Mouse (Mus musculus) spleen, embryonic (tissue): ENCODE measurements at regions not wholly inside any gene's neighbourhood (a gene's known extent, or its start where the extent isn't known, plus 50 kb on each side); places are given as distances from the start of the nearest gene placed in this dataset.

Experiments
- CTCF ChIA-PET: fragments of 350-600 bp; sonication (Branson Sonifier 250); formaldehyde crosslinking; loops from one replicate; lab custom pipeline; 2022; lab: Charles Lee

DNA sequence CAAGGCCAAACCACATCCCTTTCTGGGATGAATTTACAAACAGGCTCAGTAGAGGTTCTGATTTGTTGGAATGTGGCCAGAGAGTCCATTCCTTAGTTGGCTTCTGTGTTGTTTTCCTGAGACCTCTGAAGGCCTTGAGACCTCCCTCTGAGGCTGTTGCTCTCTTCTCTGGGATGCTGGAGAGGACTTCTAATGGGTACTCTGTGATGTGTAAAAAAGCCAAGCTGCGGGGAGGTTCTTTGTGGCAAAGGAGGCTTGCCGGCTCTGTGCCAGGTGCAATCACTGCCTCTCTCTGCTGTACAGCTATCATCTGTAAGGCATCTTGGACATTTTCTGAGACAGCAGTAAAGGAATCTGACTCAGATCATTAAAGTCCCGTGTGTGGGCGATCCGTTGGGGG lies 192.3 kb downstream of the Gm5447 start:
- CTCF ChIA-PET, result interaction anchor here (0.9 kb wide), 1 partner anchor 24 kb away, joined by 3 read pairs; no protein-coding TSS in a partner anchor

DNA sequence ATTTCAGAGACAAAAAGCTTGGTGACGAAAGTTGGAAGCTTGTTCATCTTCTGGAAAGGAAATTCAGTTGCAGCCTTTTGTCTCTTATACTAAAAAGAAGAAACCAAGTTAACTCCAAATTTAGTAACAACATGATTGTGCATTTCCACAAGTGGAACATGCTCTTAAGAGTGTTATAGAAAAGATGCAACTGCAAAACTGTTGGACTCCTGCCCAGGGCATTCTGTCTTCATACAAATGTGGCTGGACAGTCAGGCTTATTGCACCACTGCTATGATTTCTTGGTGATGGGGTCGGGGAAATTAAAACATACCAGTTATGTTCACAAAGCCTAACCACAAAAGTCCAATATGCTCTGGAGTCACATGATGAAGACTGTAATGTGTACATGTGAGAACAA lies 194.8 kb downstream of the Gm5447 start:
- CTCF ChIA-PET, result no interaction called here

DNA sequence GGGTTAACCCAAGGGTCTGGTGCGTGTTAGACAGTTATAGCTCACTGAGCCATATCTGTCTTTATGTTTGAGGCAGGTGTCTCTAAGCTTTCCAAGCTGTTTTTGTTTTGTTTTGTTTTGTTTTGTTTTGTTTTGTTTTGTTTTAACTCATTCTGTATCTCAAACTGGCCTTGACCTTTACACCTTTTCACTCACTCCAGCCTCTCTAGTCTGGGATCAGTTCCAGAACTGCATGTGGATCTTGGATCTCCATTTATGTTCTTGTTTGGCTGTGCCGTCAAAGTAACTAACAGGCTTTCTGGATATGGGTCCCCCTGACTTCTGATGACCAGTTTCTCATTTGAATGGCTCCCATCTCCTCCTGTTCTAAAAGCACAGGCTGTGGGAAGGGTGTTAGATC lies 197.7 kb downstream of the Gm5447 start:
- CTCF ChIA-PET, result no interaction called here

DNA sequence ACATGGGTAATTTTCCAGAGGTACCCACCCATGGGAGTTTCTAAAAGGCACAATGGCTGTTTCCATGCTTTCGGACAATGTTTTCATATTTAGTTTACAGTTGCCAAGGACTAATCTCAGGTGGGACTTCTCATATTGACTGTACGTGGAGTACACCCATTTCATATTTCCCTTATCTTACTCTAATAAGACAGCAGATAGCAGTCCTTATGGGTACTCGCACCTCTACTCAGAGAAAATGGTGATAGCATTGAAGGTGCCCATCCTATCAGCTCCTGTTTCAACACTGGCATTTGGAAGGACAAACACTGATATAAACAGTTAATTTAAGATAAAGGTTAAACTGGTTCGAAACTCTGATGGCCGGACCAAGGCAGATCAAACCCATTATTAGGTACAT lies 198.6 kb downstream of the Gm5447 start:
- CTCF ChIA-PET, result no interaction called here

DNA sequence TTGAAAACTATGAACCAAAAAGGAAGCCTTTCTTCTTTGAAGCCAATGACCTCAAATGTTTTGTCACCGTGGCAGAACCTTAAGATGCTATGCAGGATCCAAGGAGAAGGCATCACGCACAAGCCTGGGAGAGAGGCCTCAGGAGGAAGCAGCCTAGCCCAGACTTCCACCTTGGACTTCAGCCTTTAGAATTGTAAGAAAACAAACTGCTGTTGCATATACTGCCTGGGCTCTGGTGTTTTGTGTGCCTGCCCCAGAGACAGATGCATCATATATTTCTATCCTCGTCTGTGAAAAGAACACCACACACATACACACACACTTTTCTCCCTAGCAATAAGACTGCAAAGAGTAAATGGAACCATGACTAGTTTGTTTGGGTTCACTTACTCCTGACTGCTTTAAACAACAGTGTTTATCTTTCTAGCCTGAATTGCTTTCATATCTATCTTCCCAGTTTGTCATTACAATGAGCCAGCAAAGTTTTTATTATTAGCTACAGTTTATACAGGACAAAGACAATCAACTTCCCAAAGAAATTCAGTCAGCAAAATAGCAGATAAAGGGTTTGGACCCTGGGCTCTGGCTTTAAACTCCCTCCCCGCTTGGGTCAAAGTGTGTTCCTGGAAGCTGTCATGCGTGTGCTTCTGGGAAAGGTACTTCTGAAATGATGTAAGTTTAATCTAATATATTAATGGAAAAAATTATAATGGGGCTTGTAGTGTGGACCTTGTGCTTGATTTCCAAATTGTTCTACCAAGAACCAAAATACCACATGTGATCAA lies 204.2 kb downstream of the Gm5447 start:
- CTCF ChIA-PET, result no interaction called here

DNA sequence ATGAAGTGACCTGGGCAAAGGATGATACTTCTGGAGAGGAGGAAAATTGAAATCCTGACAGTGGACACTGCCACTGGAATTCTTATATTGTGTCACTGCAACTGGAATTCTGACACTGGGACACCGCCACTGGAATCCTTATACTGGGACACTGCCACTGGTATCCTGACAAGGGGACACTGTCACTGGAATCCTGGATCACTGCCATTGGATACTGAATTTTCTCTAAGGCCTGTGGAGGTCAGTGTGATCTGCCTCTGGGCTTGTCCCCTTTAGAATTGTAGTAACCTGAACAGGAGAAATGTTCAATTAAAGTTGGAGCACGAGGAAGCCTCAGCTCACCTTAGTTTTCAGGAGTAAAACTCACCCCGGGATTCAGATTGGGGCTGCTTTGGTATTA lies 205.0 kb downstream of the Gm5447 start:
- CTCF ChIA-PET, result no interaction called here

DNA sequence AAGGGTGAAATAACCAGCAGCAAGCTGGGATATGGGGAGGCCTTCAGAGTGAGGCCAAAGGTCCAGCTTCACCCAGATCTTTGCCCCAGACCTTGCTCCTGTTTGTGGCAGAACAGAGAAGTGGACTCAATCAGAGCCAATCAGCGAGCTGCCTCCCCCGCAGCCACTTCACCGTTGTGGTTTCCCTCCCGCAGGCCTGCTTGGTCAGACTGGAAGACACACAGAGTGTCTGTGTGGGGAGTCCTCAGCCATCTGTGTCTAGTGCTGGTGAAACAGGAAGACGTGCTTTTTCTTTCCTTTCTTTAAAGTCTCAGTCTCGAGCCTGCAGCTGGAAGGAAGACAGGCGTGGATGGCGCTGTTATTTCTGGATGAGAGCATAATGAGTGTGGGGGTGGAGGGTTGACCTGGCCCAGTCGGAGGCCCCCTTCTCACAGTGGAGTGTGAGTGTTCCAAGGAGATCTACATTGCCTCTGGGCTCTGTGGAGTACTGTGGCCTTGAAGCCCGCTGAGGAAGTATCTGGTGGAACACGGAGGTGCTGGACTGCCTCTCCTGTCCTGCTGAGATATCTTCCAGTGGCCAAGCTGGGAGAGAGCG lies 205.5 kb downstream of the Gm5447 start:
- CTCF ChIA-PET, result no interaction called here

DNA sequence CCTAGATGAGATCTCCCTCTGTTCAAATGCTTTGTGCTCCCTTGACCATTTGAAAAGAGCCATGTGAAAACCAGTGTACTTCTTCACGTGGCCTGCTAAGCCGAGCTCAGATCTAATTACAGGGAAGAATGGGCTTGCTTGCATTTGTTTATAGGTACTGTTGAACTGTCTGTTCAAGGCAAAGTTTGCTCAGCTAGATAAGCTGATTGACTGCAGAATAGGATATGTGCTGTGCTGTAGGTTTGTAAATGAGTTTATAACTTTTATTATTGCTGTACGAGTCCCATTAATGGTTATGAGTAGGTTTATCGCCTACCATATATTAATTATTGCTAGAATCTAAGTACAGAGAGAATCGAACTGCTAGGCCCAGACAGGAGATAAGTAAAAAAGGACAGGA lies 207.5 kb downstream of the Gm5447 start:
- CTCF ChIA-PET, result no interaction called here

DNA sequence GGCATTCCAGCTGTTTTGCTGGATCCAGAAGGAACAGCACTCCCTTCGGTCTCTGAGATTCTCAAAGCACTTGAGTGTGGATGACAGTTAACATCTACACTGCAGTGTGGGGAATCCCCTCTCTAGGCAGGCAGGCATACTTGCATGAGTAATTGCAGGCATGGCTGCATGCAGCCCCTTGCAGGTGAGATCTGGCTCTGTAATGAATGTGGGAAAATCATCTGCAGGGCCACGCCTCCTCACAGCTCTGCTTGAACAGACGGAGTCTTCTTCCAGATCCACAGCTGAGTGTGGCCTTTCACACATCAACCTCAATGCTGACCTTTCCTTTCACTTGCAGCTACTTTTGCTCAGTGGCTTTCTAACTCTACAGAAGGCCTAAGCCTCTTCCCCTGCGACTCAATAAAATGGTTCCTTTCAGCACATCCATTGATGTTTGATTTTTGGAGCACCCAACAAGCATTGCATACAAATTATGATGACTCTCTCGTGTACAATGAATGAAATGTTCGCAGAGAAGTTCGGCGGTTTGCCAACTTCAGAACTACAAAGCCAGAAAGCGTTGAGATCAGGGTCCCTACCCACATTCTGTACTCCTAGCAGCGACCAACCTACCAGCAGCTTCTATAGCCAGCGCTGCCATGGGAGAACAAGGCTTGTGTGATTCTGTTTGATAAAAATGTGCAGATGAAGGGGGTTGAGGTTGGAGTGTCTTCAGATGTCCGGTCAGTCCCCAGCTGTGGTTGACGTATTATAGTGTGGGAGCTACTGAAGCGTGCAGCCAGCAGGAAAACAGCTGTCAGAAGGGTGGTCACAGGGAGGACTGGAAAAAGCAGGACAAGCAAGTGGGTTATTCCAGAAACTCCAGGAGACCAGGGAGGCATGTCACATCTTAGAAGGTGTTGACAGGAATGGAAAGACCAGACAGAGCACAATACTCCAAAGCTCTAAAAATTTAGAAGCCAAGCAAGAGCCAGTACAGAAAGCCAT lies 211.1 kb downstream of the Gm5447 start:
- CTCF ChIA-PET, result no interaction called here

DNA sequence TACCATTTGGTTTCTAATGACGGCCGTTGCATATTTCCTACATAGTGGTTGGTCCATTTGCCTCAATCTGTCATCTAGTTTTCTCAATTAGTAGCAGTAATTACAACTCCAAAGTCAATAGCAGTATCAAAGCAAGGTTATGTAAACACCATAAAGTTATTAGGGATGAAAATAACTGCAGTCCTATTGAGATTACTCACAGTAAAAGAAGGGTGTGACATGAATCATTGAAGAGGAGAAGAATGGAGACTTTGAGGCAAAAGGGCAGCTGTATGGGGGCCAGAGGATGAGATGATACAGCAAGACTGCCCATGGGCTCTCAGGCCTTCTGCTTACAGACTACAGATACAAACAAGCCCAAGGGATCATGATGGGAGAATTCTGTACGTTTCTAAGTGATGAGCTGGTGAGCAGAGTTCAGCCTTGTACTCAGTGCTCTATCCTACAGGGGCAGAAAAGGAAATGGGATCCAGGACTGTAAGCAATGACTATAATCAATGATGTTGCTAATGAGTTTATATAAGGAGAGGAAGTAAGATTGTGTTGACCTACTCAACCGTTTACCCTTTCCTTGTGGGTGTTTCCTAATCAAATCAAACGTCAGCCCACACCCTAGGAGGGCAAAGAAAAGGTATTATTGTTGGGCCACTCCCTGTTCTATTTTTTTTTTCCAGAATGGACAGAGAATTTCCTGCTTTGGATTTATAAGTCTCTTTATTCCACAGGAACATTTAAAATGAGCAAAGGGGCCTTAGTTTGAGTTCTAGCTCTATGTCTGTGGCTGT lies 213.0 kb downstream of the Gm5447 start:
- CTCF ChIA-PET, result no interaction called here

DNA sequence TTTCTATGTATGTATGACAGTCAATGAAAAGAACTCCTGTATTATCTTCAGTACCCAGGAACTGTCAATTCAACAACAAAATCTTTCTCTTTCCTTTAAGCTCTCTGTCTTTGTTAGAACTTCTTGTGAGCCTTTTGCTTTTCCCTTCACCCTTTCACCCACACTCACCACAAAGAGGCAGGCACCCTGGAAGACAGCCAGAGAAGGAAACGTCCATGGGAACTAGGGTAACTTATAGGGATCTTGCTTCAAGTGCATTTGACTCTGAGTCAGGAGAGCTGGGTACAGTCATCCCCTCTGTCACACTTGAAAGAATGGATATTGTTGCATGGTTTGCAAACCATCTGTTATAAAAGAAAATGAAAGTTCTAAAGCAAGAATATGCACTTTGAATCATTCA lies 215.1 kb downstream of the Gm5447 start:
- CTCF ChIA-PET, result no interaction called here

DNA sequence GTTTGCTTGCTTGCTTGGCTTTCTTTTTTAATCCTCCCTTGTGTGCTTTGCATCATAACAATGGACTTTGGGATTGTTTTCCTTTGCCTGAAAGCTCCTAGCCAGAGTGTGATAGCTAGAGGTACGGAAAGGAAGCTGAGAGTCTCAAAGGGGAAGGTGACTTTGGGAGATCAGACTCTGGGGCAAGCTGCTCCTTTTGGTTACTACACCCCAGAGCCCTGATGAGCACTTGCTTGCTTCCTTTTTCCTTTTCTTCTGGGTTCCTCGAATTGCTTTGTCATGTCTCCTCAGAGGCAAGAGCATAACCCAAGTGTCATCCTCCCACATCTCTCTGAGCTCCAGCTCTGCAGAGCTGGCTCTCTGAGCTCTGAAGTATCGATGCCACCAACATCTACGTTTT lies 216.0 kb downstream of the Gm5447 start:
- CTCF ChIA-PET, result interaction anchor here (0.9 kb wide), 1 partner anchor 24 kb away, joined by 3 read pairs; no protein-coding TSS in a partner anchor

DNA sequence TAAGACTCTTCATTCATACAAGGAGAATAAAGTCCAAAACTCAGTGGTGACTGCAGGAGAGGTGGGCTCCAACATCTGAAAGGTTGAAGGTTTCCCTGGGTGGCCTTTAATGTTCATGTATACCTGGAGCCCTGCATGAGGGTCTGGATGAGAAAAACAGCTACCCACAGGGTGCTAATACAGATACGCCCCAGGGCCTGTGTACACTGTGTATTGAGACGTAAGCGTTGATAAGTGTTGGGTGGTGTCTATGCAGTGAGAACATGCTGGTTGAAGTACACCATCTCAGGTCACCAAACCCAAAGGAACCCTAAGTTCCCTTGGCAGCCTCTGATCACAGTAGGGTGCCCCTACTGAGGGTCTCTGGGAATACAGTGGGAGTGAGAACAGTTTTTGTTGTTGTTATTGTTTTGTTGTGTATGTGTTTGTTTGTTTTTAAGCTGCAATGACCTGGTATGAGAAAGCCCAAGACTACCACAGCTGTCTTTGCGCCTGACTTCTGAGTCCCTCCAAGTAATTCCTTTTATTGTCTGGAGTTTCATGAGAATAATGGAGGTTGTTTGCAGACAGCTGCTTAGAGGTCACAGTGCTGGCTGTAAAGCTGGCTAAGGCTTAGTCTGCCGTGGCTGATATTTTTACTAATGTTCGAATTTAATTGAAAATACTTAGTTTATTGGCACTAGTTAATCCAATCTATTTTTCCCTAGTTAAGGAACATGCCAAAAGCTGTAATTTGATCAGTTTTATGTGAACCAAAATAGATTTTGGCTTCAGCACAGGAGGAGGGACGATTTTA lies 217.5 kb downstream of the Gm5447 start:
- CTCF ChIA-PET, result no interaction called here

DNA sequence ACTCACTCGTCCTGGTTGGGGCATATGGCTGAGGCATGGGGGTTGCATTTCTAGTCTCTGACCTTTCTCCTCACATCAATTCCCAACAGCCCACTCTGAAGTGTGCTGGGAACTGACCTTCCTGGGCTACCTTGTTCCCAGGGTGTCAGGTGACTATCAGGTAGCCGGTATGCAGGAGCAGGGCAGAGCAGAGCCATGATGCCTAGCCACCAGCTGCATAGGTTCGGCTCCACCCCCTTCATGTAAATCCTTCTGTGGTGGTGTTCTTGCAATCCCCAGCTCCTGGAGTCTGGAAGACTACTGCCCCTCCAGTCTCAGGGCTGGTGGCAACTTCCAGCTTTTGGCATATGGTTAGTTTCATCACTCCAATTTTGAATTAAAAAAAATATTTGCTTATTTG lies 221.0 kb downstream of the Gm5447 start:
- CTCF ChIA-PET, result no interaction called here

DNA sequence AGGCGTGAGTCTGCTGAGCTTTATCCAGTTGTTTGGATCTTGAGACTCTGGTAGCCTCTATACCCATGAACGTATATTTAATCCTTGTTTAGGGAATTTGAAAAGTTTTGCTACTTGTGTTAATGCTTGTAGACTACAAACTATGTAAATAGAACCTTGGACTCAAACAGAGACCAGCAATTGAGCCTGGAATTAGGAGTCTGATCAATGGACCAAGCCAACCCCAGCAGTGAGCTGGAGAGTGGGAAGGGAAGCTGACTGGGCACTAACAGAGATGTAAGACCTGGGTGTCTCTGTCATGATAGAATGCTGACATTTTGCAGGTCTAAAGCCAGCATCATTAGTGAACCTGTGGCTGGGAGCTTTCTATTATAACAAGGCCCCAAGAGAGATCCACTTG lies 222.5 kb downstream of the Gm5447 start:
- CTCF ChIA-PET, result no interaction called here

DNA sequence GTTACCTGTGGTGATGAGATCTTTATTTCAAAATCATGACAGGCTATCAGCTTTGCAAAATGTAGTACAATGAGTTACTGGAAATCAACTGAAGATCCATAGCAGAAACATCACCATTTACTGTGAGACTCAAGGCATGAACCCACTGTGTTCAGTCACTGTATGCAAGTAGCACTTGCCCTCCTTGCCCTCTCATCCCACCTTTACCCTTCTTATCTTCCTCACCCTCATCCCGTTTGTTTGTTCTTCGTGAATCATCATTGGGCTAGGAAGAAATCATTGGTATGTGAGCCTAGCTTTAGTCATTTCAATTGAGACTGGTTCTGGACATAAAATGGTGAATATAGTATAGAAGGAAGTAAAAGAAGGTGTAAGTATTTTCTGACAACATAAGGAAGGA lies 223.6 kb downstream of the Gm5447 start:
- CTCF ChIA-PET, result no interaction called here

DNA sequence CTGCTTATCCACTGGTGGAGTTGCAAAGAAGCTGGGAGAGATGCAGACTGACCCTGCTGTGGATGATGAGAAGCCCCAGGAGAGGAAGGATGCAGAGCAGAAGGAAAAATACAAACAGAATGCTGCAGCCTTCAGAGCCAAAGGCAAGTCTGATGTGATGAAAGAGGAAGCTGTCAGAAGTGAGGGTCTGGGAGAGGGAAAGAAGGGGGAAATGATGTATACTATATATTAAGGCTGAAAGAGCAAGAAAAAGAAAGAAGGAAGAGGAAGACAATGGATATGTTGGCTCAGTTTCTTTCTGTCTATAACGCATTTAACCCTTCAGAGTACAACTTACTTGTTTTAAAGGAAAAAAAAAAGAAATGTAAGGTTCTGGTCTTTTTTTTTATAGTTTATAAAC lies 225.4 kb downstream of the Gm5447 start:
- CTCF ChIA-PET, result no interaction called here

DNA sequence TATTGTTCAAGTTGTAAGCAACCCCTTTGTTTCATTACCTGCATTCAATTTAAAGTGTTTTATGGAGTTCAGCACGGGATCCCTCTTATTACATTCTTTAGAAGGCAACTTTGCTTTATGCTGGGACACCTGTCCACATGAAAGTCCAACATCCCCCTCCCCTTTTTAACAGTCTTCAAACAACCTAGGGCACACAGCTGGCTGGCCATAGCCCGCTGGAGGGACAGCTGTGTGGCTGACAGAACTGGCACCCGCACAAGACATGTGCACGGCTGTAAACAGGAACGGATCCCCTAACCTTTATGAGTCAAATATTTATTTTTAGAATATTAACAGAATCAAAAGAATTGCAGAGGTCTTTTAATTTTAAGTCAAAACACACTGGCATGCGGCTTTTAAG lies 230.1 kb downstream of the Gm5447 start:
- CTCF ChIA-PET, result no interaction called here

DNA sequence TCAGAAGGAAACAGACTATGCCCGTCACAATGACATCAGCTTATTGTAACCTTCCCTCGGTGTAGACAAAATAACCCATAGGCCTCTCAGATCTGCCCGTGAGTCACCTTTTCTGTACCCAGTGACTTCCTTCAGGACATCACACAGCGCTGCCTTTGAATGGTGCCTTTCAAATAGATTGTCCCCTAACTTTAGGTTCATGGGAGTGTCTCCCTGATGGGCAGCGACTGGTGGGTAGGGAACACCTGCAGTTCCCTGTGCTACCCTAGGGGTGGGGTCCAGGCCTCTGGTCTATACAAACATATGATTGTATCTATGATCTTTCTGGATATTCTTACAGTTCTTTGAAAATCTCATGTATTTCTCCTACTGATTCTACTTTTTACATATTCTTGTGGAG lies 232.4 kb downstream of the Gm5447 start:
- CTCF ChIA-PET, result no interaction called here

DNA sequence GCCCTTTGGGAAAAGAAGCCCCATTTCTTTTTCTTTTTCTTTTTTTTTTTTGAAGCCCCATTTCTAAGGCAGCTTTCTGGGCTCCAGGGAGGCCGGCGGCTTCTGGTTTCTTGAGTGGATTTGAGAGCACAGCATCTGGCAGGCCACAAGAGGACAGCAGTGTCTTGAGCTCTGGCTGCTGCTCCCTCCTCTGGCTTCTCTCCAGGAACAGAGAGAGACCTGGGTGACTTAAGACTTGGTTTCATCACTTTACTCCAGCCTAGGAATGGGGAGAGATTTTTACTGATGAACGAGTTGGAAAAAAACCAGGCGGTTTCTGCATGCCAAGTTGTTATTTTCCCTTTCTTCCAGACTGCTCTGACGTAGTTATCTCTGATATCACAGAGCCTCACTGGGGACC lies 233.7 kb downstream of the Gm5447 start:
- CTCF ChIA-PET, result no interaction called here

DNA sequence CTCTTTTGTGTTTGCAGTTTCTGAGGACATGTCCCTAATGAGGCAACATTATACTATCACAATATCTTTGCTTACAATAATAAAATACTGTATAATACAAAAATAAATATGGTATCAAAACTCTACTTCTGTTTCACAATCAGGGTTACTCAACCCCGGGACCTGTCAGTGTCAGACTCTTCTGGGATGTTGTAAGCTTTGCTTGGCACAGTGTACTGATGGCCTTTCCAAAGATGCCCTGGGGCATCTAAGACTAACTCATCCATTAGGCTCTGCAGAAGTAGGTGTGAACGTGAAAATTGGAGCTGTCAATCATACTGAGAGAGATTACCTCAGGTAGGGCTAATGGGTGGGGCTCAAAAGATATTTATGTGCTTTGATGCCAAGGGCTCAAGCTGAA lies 249.0 kb downstream of the Gm5447 start:
- CTCF ChIA-PET, result no interaction called here
